Mouse (Mus musculus) embryonic facial prominence, embryonic 11.5 days (tissue): ENCODE measurements around the gene Rbfox3. TPM values are rescaled to one million over a fixed set of nuclear protein-coding genes. Genes with fewer than 3 reads are reported as not detected.

Experiments
- ATAC-seq: fragments of 200-750 bp; cut with Nextera tagmentation; replicated peaks from 2 replicates; pipeline ENCODE4 v1.8.0; 2017; ENCODE audit warnings: low read depth; ENCODE audit not compliant: insufficient number of reproducible peaks, low FRiP score, low TSS enrichment
- DNase-seq: peaks from one replicate; pipeline ENCODE4 v3.0.0-alpha.2; 2015; ENCODE audit warnings: low spot score
- H3K27ac ChIP-seq: fragments of 300-500 bp; sonication (generic); replicated peaks from 2 replicates; pipeline ENCODE4 v1.5.1; 2014; ENCODE audit warnings: mild to moderate bottlenecking, low read depth, low read length, control low read depth
- H3K27me3 ChIP-seq: fragments of 300-500 bp; sonication (generic); 2 replicates; pipeline ENCODE4 v1.6.1; 2014; ENCODE audit warnings: mild to moderate bottlenecking, low read length, moderate library complexity, mixed read lengths; ENCODE audit not compliant: control insufficient read depth, insufficient read depth
- H3K36me3 ChIP-seq: fragments of 300-500 bp; sonication (generic); replicated peaks from 2 replicates; pipeline ENCODE4 v1.6.1; 2014; ENCODE audit warnings: low read depth, mild to moderate bottlenecking, low read length, moderate library complexity, mixed read lengths; ENCODE audit not compliant: control insufficient read depth, insufficient read depth
- H3K4me1 ChIP-seq: fragments of 300-500 bp; sonication (generic); 2 replicates; pipeline ENCODE4 v1.6.1; 2014; ENCODE audit warnings: low read length, mixed read lengths; ENCODE audit not compliant: control insufficient read depth, insufficient read depth
- H3K4me2 ChIP-seq: fragments of 300-500 bp; sonication (generic); 2 replicates; pipeline ENCODE4 v1.6.1; 2014; ENCODE audit warnings: low read depth, mild to moderate bottlenecking, control low read depth, low read length, moderate library complexity
- H3K4me3 ChIP-seq: fragments of 300-500 bp; sonication (generic); 2 replicates; pipeline ENCODE4 v1.5.1; 2014; ENCODE audit warnings: low read depth, low read length, control low read depth
- H3K9ac ChIP-seq: fragments of 300-500 bp; sonication (generic); replicated peaks from 2 replicates; pipeline ENCODE4 v1.6.1; 2014; ENCODE audit warnings: mild to moderate bottlenecking, control low read depth, low read length
- H3K9me3 ChIP-seq: fragments of 300-500 bp; sonication (generic); replicated peaks from 2 replicates; pipeline ENCODE4 v1.6.1; 2016; ENCODE audit warnings: mild to moderate bottlenecking, low read length, inconsistent platforms, mixed read lengths; ENCODE audit not compliant: control insufficient read depth
- WGBS: fragments of 180-500 bp; shearing (Covaris S2); extraction: QIAGEN DNeasy Blood & Tissue Kit; methylation state at CpG from one replicate; pipeline ENCODE4 v1.1.7; 2014; 5-methylcytosine and 5-hydroxymethylcytosine counted together
- polyA plus RNA-seq: library from polyadenylated mRNA; unstranded; fragments of >200 nt; fragmentation: Nextera tagmentation; extraction: Ambion mirVana; gene quantifications from 2 replicates; pipeline ENCODE4 v1.2.1, GENCODE M21; 2014

Rbfox3 gene
- polyA plus RNA-seq, 1 experiment from 2014 or later = 2.5 TPM

GRCm38 (mm10) chr11:118481751-118482150 is 429.6 kb downstream of the Rbfox3 start:
- no peaks in the 10 kb centered on the region; the same call in 1 of the 2 replicates for H3K4me1 ChIP-seq
- ATAC-seq = no peak
- no peak for DNase-seq
- H3K27ac ChIP-seq = no peak overlapping the region
- H3K9ac ChIP-seq = no peak overlapping the region
- WGBS = 90% methylated on average over 14 of the region's 14 CpGs
- no peak overlapping the region for H3K4me3 ChIP-seq
- no peaks in the 10 kb centered on the region for H3K9me3 ChIP-seq
- no peak overlapping the region for H3K4me2 ChIP-seq
- H3K36me3 ChIP-seq = no peaks in the 10 kb centered on the region
- no peaks in the 10 kb centered on the region for H3K27me3 ChIP-seq

DNA sequence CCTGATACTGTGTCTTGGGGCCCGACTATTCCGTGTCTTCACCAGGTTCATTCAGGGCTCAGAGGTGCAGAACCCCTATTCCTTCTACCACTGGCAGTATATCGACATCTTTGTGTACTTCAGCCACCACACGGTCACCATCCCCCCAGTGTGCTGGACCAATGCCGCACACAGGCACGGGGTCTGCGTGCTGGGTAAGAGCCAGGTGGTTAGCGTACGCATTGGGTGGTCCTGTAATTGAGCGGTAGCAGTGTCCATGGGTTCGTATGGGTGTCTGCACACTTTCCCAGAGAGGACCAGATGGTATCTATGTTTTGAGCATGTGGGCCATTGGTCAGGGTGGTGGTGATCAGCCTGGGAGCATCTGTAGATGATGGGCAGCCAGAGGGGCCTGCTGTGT is 430.2 kb downstream of the Rbfox3 start:
- H3K9ac ChIP-seq = no peak overlapping the region
- no peak overlapping the region for H3K4me2 ChIP-seq
- DNase-seq = no peak
- no peaks in the 10 kb centered on the region for H3K27me3 ChIP-seq
- no peak overlapping the region for H3K27ac ChIP-seq
- no peak overlapping the region for H3K4me3 ChIP-seq
- WGBS = 96% methylated on average over 11 of the region's 11 CpGs
- no peak for ATAC-seq
- H3K9me3 ChIP-seq = no peaks in the 10 kb centered on the region
- no peaks in the 10 kb centered on the region; the same call in 1 of the 2 replicates for H3K4me1 ChIP-seq
- H3K36me3 ChIP-seq = no peaks in the 10 kb centered on the region

- no peak for DNase-seq
- Histone ChIP-seq H3K4me2 (no peak overlapping the region), H3K27ac (no peak overlapping the region), H3K9me3 (no peaks in the 10 kb centered on the region), H3K9ac (no peak overlapping the region), H3K4me3 (no peak overlapping the region), H3K4me1 (no peaks in the 10 kb centered on the region), H3K36me3 (no peaks in the 10 kb centered on the region), H3K27me3 (no peaks in the 10 kb centered on the region)
- no peak for ATAC-seq
- WGBS = 75% methylated on average over 12 of the region's 12 CpGs
These were observed 431.6 kb downstream of the Rbfox3 start for GRCm38 (mm10) chr11:118479776-118480175.

- no peaks in the 10 kb centered on the region for H3K4me1 ChIP-seq
- no peaks in the 10 kb centered on the region for H3K27me3 ChIP-seq
- peak within 1 kb of the TSS; percentile 77 for H3K9ac ChIP-seq
- no peaks in the 10 kb centered on the region for H3K36me3 ChIP-seq
- peak within 1 kb of the TSS; percentile 65 for H3K4me3 ChIP-seq
- H3K27ac ChIP-seq = no peak within 1 kb of the TSS
- H3K4me2 ChIP-seq = peak within 1 kb of the TSS; percentile 71
- 1% methylated on average over 56 of the region's 57 CpGs for WGBS
- H3K9me3 ChIP-seq = no peaks in the 10 kb centered on the region
- DNase-seq = peak; percentile 97
- ATAC-seq = peak; percentile 99
These were observed 434.7 kb downstream of the Rbfox3 start, which contains the start of gene Engase for GRCm38 (mm10) chr11:118476396-118477373. Gene Engase, plus strand, starts transcription at chr11:118476829.

- WGBS = 91% methylated on average over 7 of the region's 7 CpGs
- Histone ChIP-seq H3K4me1 (no peaks in the 10 kb centered on the region), H3K27ac (no peak overlapping the region), H3K27me3 (no peaks in the 10 kb centered on the region), H3K36me3 (no peaks in the 10 kb centered on the region), H3K9me3 (no peaks in the 10 kb centered on the region), H3K9ac (no peak overlapping the region), H3K4me3 (no peak overlapping the region), H3K4me2 (no peak overlapping the region)
- DNase-seq (no peak), ATAC-seq (no peak)
These were observed 435.8 kb downstream of the Rbfox3 start for GRCm38 (mm10) chr11:118475496-118476083.

DNA sequence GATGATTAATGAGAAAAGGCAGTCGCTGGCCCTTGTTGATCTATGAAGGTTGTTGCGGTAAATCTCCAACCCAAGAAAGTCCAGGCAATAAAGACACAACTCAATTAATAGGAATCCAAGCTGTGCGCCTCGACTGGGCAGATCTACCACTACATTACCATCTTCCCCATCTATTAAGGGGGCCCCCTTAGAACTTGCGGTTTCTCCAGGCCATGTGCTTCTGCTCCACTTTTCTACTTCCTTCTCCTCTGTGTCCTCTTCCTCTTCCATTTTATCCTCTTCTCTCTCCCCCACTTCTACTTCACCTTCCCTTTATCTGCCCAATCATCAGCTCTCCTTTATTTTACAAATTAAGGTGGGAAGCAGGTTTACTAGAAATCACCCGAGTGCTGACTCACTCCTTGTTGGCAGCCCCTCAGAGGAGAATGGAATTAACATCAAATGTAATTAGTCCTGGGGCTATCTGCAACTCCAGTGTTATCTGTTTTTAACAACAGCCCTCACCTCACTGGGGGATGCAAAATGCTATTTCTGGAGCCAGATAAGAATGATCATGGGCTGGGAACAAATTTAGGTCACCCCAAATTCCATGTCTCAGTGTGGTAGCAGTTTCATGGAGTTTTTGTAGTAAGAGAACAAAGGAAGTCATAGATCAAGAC is 437.4 kb downstream of the Rbfox3 start:
- Histone ChIP-seq H3K9me3 (no peaks in the 10 kb centered on the region), H3K27me3 (no peaks in the 10 kb centered on the region), H3K4me2 (no peak overlapping the region), H3K36me3 (no peaks in the 10 kb centered on the region), H3K9ac (no peak overlapping the region), H3K4me3 (no peak overlapping the region), H3K4me1 (no peaks in the 10 kb centered on the region), H3K27ac (no peak overlapping the region)
- ATAC-seq (no peak), DNase-seq (no peak)
- WGBS = 75% methylated on average over 6 of the region's 6 CpGs

DNA sequence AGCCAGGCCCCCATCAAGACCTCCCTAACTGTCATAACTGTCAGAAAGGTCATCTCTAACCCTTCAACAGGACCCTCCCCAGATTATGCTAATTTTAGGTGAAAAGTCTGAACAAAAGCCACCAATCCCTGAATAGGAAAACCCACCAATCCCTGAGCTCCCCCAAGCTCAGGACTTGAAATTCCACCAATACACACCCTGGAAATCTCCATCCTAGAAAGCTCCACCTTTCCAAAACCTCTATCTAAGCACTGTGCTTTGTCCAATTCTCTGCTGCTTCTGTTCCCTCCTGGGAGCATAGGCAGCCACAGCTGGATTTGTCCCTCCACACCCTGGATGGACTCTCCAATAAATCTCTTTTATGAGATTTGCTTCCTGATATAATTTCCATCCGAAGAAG is 438.2 kb downstream of the Rbfox3 start:
- no peak overlapping the region for H3K4me3 ChIP-seq
- H3K4me2 ChIP-seq = no peak overlapping the region
- H3K4me1 ChIP-seq = no peaks in the 10 kb centered on the region
- H3K36me3 ChIP-seq = no peaks in the 10 kb centered on the region
- H3K9me3 ChIP-seq = no peaks in the 10 kb centered on the region
- DNase-seq (no peak), ATAC-seq (no peak)
- no peaks in the 10 kb centered on the region for H3K27me3 ChIP-seq
- no peak overlapping the region for H3K27ac ChIP-seq
- no peak overlapping the region for H3K9ac ChIP-seq
- 95% methylated on average over 1 of the region's 1 CpGs for WGBS
